Mouse (Mus musculus) G1E-ER4 (cell line): Measurements from ENCODE around the gene B3gntl1. TPM values are rescaled to one million over a fixed set of nuclear protein-coding genes. Genes with fewer than 3 reads are reported as not detected.

Experiments used
- GATA1 ChIP-seq: IDR thresholded peaks from one replicate; pipeline ENCODE4 v1.8.0; 2012; ENCODE audit warnings: low read length, inconsistent platforms
- polyA plus RNA-seq: library from polyadenylated mRNA; stranded (reverse); fragments of >175 nt; gene quantifications from 2 replicates; pipeline ENCODE4 v1.2.3, GENCODE M21; 2012

The B3gntl1 gene
- polyA plus RNA-seq, 1 experiment: 1.7 TPM

DNA sequence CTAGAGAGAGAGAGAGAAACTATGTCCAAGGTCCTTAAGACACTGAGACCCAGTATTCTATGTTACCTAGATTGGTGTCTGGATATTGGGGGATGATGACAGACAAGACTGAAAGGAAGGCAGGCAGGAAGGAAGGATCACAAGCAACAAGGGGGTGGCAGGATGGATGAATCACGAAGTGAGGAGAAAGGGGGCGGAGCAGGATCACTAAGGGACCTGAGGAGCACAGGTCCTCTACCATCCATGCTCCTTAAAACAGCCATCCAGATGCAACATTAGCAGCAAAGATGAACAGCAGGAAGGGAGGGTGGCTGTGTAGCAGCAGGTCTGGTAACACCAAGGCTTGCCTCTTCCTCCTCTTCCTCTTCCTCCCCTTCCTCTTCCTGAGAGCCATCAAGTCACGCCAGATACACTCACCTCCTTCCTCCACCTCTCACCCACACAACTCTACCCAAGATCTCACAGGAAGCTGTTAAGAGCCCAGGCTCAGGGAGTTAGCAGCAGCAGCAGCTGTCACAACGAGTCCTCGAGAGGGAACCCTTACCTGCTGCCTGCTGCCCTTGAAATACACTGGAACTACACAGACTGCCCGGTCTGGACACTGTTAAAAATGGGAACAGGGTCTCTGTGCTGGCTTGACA is 17.7 kb downstream of the B3gntl1 start:
- TF ChIP-seq GATA1: no peak

GRCm38 (mm10) chr11:121654406-121654945 is 18.5 kb downstream of the B3gntl1 start:
- no peak for TF ChIP-seq GATA1

DNA sequence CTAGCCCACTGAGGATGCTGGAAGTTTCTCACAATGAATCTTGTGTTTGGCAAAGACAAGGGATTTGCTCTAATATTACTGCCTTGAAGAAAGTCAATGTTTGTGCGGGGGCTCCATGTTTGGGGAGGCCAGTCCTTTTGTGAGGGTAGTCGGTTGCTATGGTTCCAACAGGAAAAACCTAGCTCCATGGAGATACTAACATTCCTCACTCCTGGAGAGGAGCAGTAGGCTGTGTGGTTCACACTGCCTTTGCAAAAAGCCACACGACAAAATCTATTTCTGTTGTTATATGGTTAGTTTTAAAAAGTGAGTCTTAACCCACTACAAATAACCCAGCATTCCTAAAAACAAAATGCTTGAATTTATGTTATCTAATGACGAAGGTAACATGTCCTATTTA is 19.3 kb downstream of the B3gntl1 start:
- no peak for TF ChIP-seq GATA1

DNA sequence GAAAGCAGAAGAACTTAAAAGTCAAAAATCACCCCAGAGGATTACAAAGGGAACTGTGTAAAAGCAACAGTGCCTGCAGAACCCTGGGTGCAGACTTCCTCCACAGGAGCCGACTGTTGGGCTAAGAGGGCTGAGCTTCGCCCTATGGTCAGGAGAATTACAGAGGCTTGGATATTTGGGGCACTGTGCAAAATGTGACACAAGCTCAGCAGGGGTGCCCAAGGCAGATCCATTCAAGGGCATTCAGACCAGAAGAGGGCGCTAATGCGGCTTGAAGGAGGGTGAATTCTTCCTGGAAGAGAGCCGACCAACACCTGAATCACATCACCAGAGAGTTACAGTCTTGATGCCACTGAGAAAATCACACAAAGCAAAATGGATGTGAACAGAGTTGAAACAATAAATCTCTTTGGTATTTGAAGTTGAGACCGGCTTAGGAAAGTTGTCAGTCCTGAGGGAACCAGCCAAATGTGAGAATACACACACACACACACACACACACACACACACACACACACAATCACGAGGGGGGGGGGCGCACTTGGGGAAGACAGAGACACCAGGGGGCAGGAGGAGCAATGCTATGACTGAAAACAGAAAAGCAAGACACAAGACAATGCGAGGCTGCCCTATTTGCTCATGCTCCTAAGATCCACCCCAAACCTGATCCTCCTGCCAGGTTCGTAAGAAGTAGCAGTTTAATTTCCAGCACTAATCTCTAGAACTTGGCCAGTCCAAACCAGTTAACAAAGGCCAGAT is 20.2 kb downstream of the B3gntl1 start:
- no peak for TF ChIP-seq GATA1

- TF ChIP-seq GATA1: no peak
These were observed 21.0 kb downstream of the B3gntl1 start for GRCm38 (mm10) chr11:121651983-121652382.

DNA sequence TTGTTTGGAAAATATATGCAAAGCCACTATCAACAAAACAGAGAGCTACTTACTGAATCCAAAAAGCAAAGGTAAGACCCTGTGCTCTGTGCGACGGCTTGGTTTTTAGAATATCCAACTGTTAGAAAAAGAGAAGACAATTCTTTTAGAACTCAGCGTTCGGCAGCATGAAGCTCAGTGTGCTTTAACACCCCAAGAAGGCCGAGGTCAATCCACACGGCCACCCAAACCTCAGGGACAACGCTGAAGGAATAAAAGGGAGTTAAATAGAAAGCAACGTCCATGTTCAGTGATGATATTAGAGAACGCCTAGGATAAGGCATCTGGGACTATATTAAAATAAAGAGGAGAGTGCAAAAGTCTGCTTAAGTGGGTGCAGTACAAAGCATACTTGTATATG is 21.4 kb downstream of the B3gntl1 start:
- no peak for TF ChIP-seq GATA1

GRCm38 (mm10) chr11:121650668-121651067 is 22.3 kb downstream of the B3gntl1 start:
- no peak for TF ChIP-seq GATA1

- no peak for TF ChIP-seq GATA1
These were observed 23.1 kb downstream of the B3gntl1 start for GRCm38 (mm10) chr11:121649900-121650299.

- no peak for TF ChIP-seq GATA1
These were observed 24.8 kb downstream of the B3gntl1 start for GRCm38 (mm10) chr11:121648166-121648565.

DNA sequence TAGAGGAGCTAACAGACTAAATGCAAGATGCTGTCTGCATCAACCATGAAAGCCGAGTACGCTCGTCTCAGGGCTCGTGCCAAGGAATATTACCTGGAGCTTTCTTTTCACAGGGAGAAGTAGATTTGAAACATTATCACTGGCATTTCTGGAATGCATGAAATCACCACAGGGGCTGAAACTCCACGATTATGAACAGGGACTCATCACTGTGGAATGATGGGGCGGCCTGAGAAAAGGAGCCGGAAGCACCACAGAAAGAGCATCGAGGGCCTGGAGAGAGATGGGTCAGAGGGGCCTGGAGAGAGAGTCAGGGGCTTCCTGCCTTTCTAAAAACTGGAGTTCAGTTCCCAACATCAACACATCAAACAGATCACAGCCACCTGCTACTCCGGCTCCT is 25.6 kb downstream of the B3gntl1 start:
- TF ChIP-seq GATA1: no peak

GRCm38 (mm10) chr11:121645394-121645793 is 27.6 kb downstream of the B3gntl1 start:
- TF ChIP-seq GATA1: no peak

- TF ChIP-seq GATA1: no peak
These were observed 31.3 kb downstream of the B3gntl1 start for GRCm38 (mm10) chr11:121641501-121642145.

DNA sequence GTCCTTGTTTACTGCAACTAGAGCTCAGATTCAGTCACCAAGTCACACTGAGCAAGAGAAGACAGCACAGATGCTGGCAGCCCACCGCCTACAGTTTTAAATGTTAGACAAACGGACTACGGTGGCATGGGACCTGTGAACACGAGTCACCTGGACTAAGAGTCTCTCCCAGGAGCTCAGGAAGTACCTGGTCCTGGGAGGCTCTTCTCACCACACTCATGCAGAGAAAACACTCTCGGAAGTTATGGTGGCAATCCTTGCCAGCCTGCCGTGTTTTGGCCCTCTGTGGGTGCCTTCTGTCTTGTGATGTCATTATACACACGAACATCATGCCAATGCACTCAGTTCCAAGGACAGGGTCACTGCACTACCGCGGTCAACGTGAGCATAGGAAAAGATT is 36.3 kb downstream of the B3gntl1 start:
- no peak for TF ChIP-seq GATA1

DNA sequence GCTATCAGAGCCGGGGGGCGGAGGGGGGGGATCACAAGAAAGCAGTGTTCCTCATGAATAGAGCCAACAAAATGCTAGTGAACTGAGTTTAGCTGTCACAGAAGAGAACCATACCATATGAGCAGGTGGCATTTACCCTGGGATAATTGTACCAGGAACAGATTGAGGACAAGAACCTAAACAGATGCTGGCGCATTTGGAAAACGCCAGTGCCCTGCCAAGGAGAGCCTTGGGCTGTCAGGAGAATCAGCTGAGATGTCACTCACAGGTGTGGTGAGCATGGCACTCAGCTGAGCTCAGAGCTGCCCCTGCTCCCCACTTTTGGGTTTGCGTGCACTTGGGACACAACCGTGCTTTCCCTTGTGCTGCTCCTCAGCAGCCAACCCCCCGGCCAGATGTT is 41.5 kb downstream of the B3gntl1 start:
- TF ChIP-seq GATA1: no peak

DNA sequence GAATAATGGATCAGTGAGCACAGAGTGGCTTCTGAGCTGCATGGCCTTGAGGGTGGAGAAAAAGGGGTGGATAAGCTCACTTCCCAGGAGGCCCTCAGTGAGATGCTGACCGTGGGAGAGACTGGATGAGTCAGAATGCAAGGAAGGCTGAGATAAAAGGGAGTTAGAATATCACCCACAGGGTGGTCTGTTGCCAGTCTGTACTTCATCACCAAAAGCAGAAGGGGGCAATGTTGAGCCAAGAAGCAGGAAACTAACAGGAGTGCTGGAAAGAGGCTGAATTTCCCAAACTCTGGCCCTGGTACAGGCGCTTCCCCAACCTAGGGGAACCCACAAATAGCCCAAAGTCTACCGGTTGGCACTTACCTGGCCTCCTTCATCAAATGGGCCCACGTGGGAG is 42.5 kb downstream of the B3gntl1 start:
- no peak for TF ChIP-seq GATA1

DNA sequence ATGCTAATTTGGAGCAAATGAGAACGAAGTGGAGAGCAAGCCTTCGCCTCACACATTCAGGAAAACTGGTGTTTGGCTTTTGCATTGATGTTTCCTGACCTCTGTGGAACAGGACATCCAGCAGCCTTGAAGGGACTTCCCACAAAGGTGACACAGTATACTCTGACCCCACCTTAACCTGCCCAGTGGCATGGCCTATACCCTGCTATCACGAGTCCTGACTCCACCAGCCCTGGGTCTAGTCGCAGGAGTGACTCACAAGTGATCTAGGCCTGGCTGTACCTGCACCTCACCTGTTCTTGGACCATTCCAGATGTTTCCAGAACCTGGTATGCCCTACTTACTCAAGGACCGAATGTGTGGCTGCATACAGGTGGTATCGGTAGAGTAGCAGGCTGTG is 43.4 kb downstream of the B3gntl1 start:
- TF ChIP-seq GATA1: no peak
